Mouse (Mus musculus): ENCODE measurements around the gene Iqcf3. TPM values are rescaled to one million over a fixed set of nuclear protein-coding genes. Genes with fewer than 3 reads are reported as not detected.
A peak's percentile ranks its signal among the peaks of the same experiment; 100 is the strongest.

Gene Iqcf3
- polyA plus RNA-seq, 1 experiment from 2014 or later, result not detected

GRCm38 (mm10) chr9:106467746-106468145 lies 93.7 kb downstream of the Iqcf3 start:
- no peak for ATAC-seq
- no peak overlapping the region for H3K4me3 ChIP-seq
- no peak overlapping the region for H3K4me2 ChIP-seq
- H3K27me3 ChIP-seq (replicated peaks), result peaks cover 53% of the 10 kb centered on the region
- H3K9ac ChIP-seq, result no peak overlapping the region
- H3K36me3 ChIP-seq, result peaks cover 10% of the 10 kb centered on the region
- peaks cover 15% of the 10 kb centered on the region for H3K4me1 ChIP-seq
- no peaks in the 10 kb centered on the region for H3K9me3 ChIP-seq (replicated peaks)
- H3K27ac ChIP-seq, result no peak overlapping the region
- 78% methylated on average over 7 of the region's 7 CpGs for WGBS (ENCODE audit: insufficient replicate concordance)

GRCm38 (mm10) chr9:106466721-106467120 lies 94.7 kb downstream of the Iqcf3 start:
- Histone ChIP-seq H3K4me3 (no peak overlapping the region), H3K36me3 (peaks cover 20% of the 10 kb centered on the region), H3K4me1 (peaks cover 15% of the 10 kb centered on the region), H3K27me3 (replicated peaks) (peaks cover 53% of the 10 kb centered on the region), H3K9ac (no peak overlapping the region), H3K27ac (no peak overlapping the region), H3K9me3 (replicated peaks) (no peaks in the 10 kb centered on the region), H3K4me2 (no peak overlapping the region)
- WGBS (ENCODE audit: insufficient replicate concordance), result 76% methylated on average over 6 of the region's 6 CpGs
- ATAC-seq, result no peak

GRCm38 (mm10) chr9:106465571-106466200 lies 95.7 kb downstream of the Iqcf3 start, which contains the start of gene Gpr62:
Gpr62 (minus strand) TSS chr9:106465938.
- peak within 1 kb of the TSS; percentile 41 for H3K9ac ChIP-seq
- 49% methylated on average over 26 of the region's 26 CpGs for WGBS (ENCODE audit: insufficient replicate concordance)

GRCm38 (mm10) chr9:106464751-106465541 lies 96.5 kb downstream of the Iqcf3 start:
- Histone ChIP-seq H3K27me3 (replicated peaks) (peaks cover 50% of the 10 kb centered on the region), H3K4me3 (peak overlapping the region; percentile 58), H3K27ac (no peak overlapping the region), H3K4me2 (peak overlapping the region; percentile 80), H3K9me3 (replicated peaks) (no peaks in the 10 kb centered on the region), H3K36me3 (peaks cover 33% of the 10 kb centered on the region), H3K9ac (peak overlapping the region; percentile 41), H3K4me1 (peaks cover 15% of the 10 kb centered on the region)
- peak; percentile 46; the same call in 1 of the 2 replicates for ATAC-seq
- 5% methylated on average over 99 of the region's 99 CpGs for WGBS (ENCODE audit: insufficient replicate concordance)

More at GRCm38 (mm10) chr9:106465571-106466200, 95.7 kb downstream of the Iqcf3 start, which contains the start of gene Gpr62:
- peaks cover 50% of the 10 kb centered on the region for H3K27me3 ChIP-seq (replicated peaks)
- H3K4me1 ChIP-seq, result peaks cover 15% of the 10 kb centered on the region
- ATAC-seq, result no peak
- H3K36me3 ChIP-seq, result peaks cover 26% of the 10 kb centered on the region
- H3K9me3 ChIP-seq (replicated peaks), result no peaks in the 10 kb centered on the region
- no peak within 1 kb of the TSS for H3K27ac ChIP-seq
- H3K4me2 ChIP-seq, result peak within 1 kb of the TSS; percentile 80
- H3K4me3 ChIP-seq, result peak within 1 kb of the TSS; percentile 58

GRCm38 (mm10) chr9:106463122-106464063 lies 98.0 kb downstream of the Iqcf3 start:
- no peak for ATAC-seq
- no peak overlapping the region for H3K9ac ChIP-seq
- H3K27me3 ChIP-seq (replicated peaks), result peaks cover 50% of the 10 kb centered on the region
- H3K9me3 ChIP-seq (replicated peaks), result no peaks in the 10 kb centered on the region
- no peak overlapping the region for H3K27ac ChIP-seq
- H3K4me3 ChIP-seq, result no peak overlapping the region
- WGBS (ENCODE audit: insufficient replicate concordance), result 81% methylated on average over 21 of the region's 21 CpGs
- H3K4me1 ChIP-seq, result peaks cover 15% of the 10 kb centered on the region
- H3K36me3 ChIP-seq, result peaks cover 35% of the 10 kb centered on the region
- H3K4me2 ChIP-seq, result no peak overlapping the region

- peaks cover 16% of the 10 kb centered on the region for H3K4me1 ChIP-seq
- WGBS (ENCODE audit: insufficient replicate concordance), result 84% methylated on average over 12 of the region's 12 CpGs
- peaks cover 35% of the 10 kb centered on the region for H3K36me3 ChIP-seq
- no peaks in the 10 kb centered on the region for H3K9me3 ChIP-seq (replicated peaks)
- no peak overlapping the region for H3K4me3 ChIP-seq
- no peak overlapping the region for H3K4me2 ChIP-seq
- no peak overlapping the region for H3K9ac ChIP-seq
- no peak overlapping the region for H3K27ac ChIP-seq
- H3K27me3 ChIP-seq (replicated peaks), result peaks cover 43% of the 10 kb centered on the region
- ATAC-seq, result no peak
These were observed 99.0 kb downstream of the Iqcf3 start for GRCm38 (mm10) chr9:106462430-106462800.

GRCm38 (mm10) chr9:106461641-106462429 lies 99.6 kb downstream of the Iqcf3 start:
- peaks cover 22% of the 10 kb centered on the region for H3K4me1 ChIP-seq
- no peak overlapping the region for H3K27ac ChIP-seq
- peaks cover 39% of the 10 kb centered on the region for H3K27me3 ChIP-seq (replicated peaks)
- H3K36me3 ChIP-seq, result peaks cover 35% of the 10 kb centered on the region
- ATAC-seq, result no peak
- no peak overlapping the region for H3K4me2 ChIP-seq
- WGBS (ENCODE audit: insufficient replicate concordance), result 78% methylated on average over 16 of the region's 16 CpGs
- no peaks in the 10 kb centered on the region for H3K9me3 ChIP-seq (replicated peaks)
- no peak overlapping the region for H3K9ac ChIP-seq
- no peak overlapping the region for H3K4me3 ChIP-seq

GRCm38 (mm10) chr9:106461026-106461415 lies 100.4 kb downstream of the Iqcf3 start:
- Histone ChIP-seq H3K27me3 (replicated peaks) (peaks cover 31% of the 10 kb centered on the region), H3K4me1 (peaks cover 30% of the 10 kb centered on the region), H3K9me3 (replicated peaks) (no peaks in the 10 kb centered on the region), H3K4me2 (no peak overlapping the region), H3K27ac (no peak overlapping the region), H3K4me3 (no peak overlapping the region), H3K9ac (no peak overlapping the region), H3K36me3 (peaks cover 35% of the 10 kb centered on the region)
- ATAC-seq, result no peak
- WGBS (ENCODE audit: insufficient replicate concordance), result 77% methylated on average over 9 of the region's 9 CpGs

- no peak for ATAC-seq
- H3K27me3 ChIP-seq (replicated peaks), result peaks cover 26% of the 10 kb centered on the region
- H3K27ac ChIP-seq, result no peak overlapping the region
- no peak overlapping the region for H3K4me2 ChIP-seq
- peaks cover 31% of the 10 kb centered on the region for H3K4me1 ChIP-seq
- no peak overlapping the region for H3K4me3 ChIP-seq
- H3K9ac ChIP-seq, result no peak overlapping the region
- H3K36me3 ChIP-seq, result peaks cover 35% of the 10 kb centered on the region
- WGBS (ENCODE audit: insufficient replicate concordance), result 75% methylated on average over 17 of the region's 18 CpGs
- H3K9me3 ChIP-seq (replicated peaks), result no peaks in the 10 kb centered on the region
These were observed 100.9 kb downstream of the Iqcf3 start for GRCm38 (mm10) chr9:106460401-106461025.

GRCm38 (mm10) chr9:106459946-106460345 lies 101.5 kb downstream of the Iqcf3 start:
- Histone ChIP-seq H3K36me3 (peaks cover 35% of the 10 kb centered on the region), H3K4me3 (no peak overlapping the region), H3K4me1 (peaks cover 31% of the 10 kb centered on the region), H3K9me3 (replicated peaks) (no peaks in the 10 kb centered on the region), H3K9ac (no peak overlapping the region), H3K27me3 (replicated peaks) (peaks cover 24% of the 10 kb centered on the region), H3K4me2 (no peak overlapping the region), H3K27ac (no peak overlapping the region)
- WGBS (ENCODE audit: insufficient replicate concordance), result 76% methylated on average over 15 of the region's 15 CpGs
- no peak for ATAC-seq

- peaks cover 46% of the 10 kb centered on the region for H3K4me1 ChIP-seq
- H3K9ac ChIP-seq, result no peak overlapping the region
- H3K27me3 ChIP-seq (replicated peaks), result peaks cover 23% of the 10 kb centered on the region
- no peak for ATAC-seq
- no peak overlapping the region for H3K4me2 ChIP-seq
- WGBS (ENCODE audit: insufficient replicate concordance), result 62% methylated on average over 5 of the region's 5 CpGs
- no peaks in the 10 kb centered on the region for H3K9me3 ChIP-seq (replicated peaks)
- H3K4me3 ChIP-seq, result no peak overlapping the region
- no peak overlapping the region for H3K27ac ChIP-seq
- H3K36me3 ChIP-seq, result peaks cover 26% of the 10 kb centered on the region
These were observed 103.5 kb downstream of the Iqcf3 start for GRCm38 (mm10) chr9:106457920-106458319.

All from liver, embryonic 12.5 days (tissue).